Mouse (Mus musculus) kidney, adult 2 months (tissue): Measurements from ENCODE around the gene Hdac11.

Experiments used
- CTCF ChIP-seq: fragments of 200-500 bp; conservative IDR thresholded peaks from 2 replicates; pipeline ENCODE4 v1.5.1; 2011; ENCODE audit warnings: low read depth, mild to moderate bottlenecking, control low read depth, low read length, moderate library complexity, mixed read lengths; ENCODE audit not compliant: insufficient read depth, insufficient read length
- POLR2A ChIP-seq: fragments of 200-500 bp; IDR thresholded peaks from one replicate; pipeline ENCODE4 v1.6.1; 2011; ENCODE audit warnings: low read depth, low read length, control low read depth

DNA sequence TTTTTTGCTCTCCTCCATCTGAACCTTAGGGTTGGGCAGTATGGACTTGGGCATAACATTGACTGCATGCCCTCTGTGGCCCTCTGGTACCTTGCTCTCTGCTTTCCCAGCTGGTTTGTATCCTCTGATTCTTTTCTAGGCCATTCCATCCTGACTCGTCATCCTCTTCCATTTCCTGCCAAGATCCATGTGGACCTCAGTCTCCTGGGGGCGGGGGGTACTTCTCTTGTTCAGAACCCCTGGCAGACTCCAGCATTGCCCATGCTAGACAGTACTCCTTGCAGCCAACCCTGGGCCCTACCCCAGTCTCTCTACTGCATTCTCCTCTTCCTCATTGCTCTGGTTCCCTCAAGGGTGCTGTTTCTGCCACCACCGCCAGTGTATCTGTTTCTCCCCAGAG lies 36.0 kb downstream of the Hdac11 start:
- TF ChIP-seq CTCF (no peak), POLR2A (no peak)
